Mouse (Mus musculus): Measurements from ENCODE around the gene Acad12. TPM values are rescaled to one million over a fixed set of nuclear protein-coding genes. Genes with fewer than 3 reads are reported as not detected.

The Acad12 gene
- polyA plus RNA-seq, 1 experiment: 5.8 TPM

DNA sequence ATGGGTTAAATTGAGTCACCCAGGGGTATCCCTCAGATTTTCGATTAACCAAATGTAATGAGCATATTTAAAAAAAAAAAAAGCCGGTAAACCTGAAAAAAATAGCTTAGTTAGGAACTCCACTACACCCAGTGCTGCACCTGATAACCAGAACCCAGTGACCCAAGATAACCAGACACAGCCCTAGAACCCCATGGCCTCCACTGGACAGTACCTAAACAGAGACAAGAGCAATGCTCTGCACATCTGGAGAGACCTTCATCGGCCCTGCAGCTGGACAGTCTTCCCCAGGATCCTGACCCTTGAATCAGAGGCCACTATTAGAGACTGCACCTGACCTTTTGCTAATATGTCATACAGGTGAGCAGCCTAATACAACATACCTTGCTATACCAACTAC, 71.7 kb downstream of the Acad12 start:
- no peaks in the 10 kb centered on the region for H3K27me3 ChIP-seq (ENCODE audit: control insufficient read depth, insufficient read depth, low read length, poor library complexity, severe bottlenecking)
- no peak for TF ChIP-seq EP300 (IDR thresholded peaks at IDR 0.05; ENCODE audit: insufficient read depth, low read depth, low read length)
- TF ChIP-seq CTCF (IDR thresholded peaks at IDR 0.05; ENCODE audit: low read depth, low read length): no peak
- no peak for TF ChIP-seq POLR2A (IDR thresholded peaks at IDR 0.05; ENCODE audit: insufficient read depth, low read length)
- H3K9me3 ChIP-seq (replicated peaks; ENCODE audit: control insufficient read depth, insufficient read depth, low read length, poor library complexity, severe bottlenecking): no peaks in the 10 kb centered on the region
- H3K27ac ChIP-seq (ENCODE audit: insufficient read depth, low read length): no peak overlapping the region
- H3K4me3 ChIP-seq (ENCODE audit: low read depth, low read length): no peak overlapping the region
- 0 out of 2 replicates have a peak overlapping the region, but pooled peaks have one; percentile 94 for H3K9ac ChIP-seq (ENCODE audit: low read depth, poor library complexity, severe bottlenecking)
- no peaks in the 10 kb centered on the region for H3K4me1 ChIP-seq (ENCODE audit: control insufficient read depth, insufficient read depth, low read length)
- H3K36me3 ChIP-seq (ENCODE audit: control insufficient read depth, insufficient read depth, low read length, poor library complexity, severe bottlenecking): no peaks in the 10 kb centered on the region

Other genes starting within 250 kb of the Acad12 start
- 23.1 and 25.9 TPM in 2 replicates for gene Trafd1, start 233.3 kb downstream of the Acad12 start, polyA plus RNA-seq (2011; ENCODE audit: insufficient read depth, insufficient read length, low read depth, missing spikeins)
- 70.0 and 77.9 TPM in 2 replicates for gene Naa25, start 221.0 kb downstream of the Acad12 start, polyA plus RNA-seq (2011; ENCODE audit: insufficient read depth, insufficient read length, low read depth, missing spikeins)
- gene Tmem116, start 167.0 kb downstream of the Acad12 start, polyA plus RNA-seq (2011; ENCODE audit: insufficient read depth, insufficient read length, low read depth, missing spikeins): 3.8 and 7.8 TPM in 2 replicates
- 79.2 and 83.7 TPM in 2 replicates for gene Erp29, start 166.4 kb downstream of the Acad12 start, polyA plus RNA-seq (2011; ENCODE audit: insufficient read depth, insufficient read length, low read depth, missing spikeins)
- gene Adam1b, start 115.5 kb downstream of the Acad12 start, polyA plus RNA-seq (2011; ENCODE audit: insufficient read depth, insufficient read length, low read depth, missing spikeins): not detected in 2 replicates
- 2.3 TPM in 2 replicates for gene Adam1a, start 73.5 kb downstream of the Acad12 start, polyA plus RNA-seq (2011; ENCODE audit: insufficient read depth, insufficient read length, low read depth, missing spikeins)
- gene Gm42878, start 73.5 kb downstream of the Acad12 start, polyA plus RNA-seq (2011; ENCODE audit: insufficient read depth, insufficient read length, low read depth, missing spikeins): not detected in 2 replicates
- 74.4 and 75.2 TPM in 2 replicates for gene Mapkapk5, start 73.0 kb downstream of the Acad12 start, polyA plus RNA-seq (2011; ENCODE audit: insufficient read depth, insufficient read length, low read depth, missing spikeins)
- 160 and 180 TPM in 2 replicates for gene Aldh2, start 25.1 kb downstream of the Acad12 start, polyA plus RNA-seq (2011; ENCODE audit: insufficient read depth, insufficient read length, low read depth, missing spikeins)
- 5.8 and 9.0 TPM in 2 replicates for gene Acad10, start 41.6 kb upstream of the Acad12 start, polyA plus RNA-seq (2011; ENCODE audit: insufficient read depth, insufficient read length, low read depth, missing spikeins)
- 31.9 and 34.4 TPM in 2 replicates for gene Brap, start 41.6 kb upstream of the Acad12 start, polyA plus RNA-seq (2011; ENCODE audit: insufficient read depth, insufficient read length, low read depth, missing spikeins)
- gene Atxn2, start 92.4 kb upstream of the Acad12 start, polyA plus RNA-seq (2011; ENCODE audit: insufficient read depth, insufficient read length, low read depth, missing spikeins): 269 and 284 TPM in 2 replicates
- gene Sh2b3, start 218.7 kb upstream of the Acad12 start, polyA plus RNA-seq (2011; ENCODE audit: insufficient read depth, insufficient read length, low read depth, missing spikeins): 8.0 and 8.5 TPM in 2 replicates
- gene Pheta1, start 230.0 kb upstream of the Acad12 start, polyA plus RNA-seq (2011; ENCODE audit: insufficient read depth, insufficient read length, low read depth, missing spikeins): 5.8 TPM in 2 replicates